Mouse (Mus musculus) layer of hippocampus, adult 9-11 months (tissue): Measurements from ENCODE around the gene Poc5.
A peak's percentile ranks its signal among the peaks of the same experiment; 100 is the strongest.

Experiments
- DNase-seq: peaks from one replicate; pipeline ENCODE4 v3.0.0; 2022

Gene Poc5

DNA sequence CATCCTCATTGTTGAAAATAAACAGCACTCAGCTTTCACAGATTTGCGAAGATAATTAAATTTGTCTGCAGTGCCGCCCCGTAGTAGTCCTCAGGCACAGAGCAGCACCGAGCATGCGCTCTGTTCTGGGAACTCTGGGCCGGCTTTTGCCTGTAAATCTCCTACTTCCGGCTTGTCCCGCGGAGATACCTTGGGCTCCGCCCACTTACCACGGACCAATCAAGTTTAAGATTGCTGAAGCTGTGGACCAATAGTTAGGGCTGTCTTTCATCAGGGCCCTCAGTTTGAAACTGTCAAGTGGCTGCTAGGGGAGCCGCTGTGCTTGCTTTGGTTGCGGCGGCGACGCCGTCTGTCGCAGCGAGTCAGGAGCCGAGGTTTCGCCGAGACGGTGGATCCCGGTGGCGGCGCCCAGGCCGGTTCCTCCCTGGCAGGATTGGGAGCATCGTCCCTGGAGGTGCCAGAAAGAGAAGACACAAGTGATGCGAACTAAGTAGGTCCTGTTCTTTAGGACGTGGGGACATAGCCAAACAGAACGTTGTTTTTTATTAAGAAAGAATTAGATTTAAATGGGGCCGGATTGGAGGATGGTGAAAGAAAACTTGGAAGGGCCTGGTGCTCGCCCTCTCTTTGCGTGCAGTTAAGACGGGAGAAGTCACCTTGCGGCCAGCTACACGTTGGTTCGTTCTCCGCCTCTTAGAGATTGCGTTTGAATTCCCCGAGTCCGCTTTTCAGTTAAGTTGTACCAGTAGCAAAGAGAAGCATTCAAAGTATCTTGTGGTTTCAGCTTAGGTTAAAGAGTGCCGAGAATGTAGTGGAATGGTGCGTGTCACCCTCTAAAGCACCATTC, at the start of gene Poc5:
Gene Poc5, plus strand, starts transcription at position 253 of the 847 bp plus-strand sequence.
- DNase-seq, result peak; percentile 98

DNA sequence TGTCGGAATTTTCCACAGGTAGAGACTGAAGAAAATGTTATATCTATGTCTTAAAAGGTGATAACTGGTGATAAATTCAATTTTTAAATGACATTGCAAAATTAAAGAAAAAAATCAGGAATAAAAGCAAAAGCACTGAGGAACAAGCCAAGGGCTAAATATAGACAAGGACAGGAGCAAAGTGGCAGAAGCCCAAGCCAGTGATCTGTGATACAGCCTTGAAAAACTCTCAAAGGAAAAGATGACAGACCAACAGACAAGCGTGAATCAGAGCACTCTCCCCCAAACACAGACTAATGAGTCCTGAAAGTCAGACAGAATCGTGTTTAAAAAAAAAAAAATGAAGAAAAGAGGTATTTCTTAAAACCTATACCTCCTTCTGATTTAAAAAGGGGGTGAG, 46.6 kb upstream of the Poc5 start:
- no peak for DNase-seq

DNA sequence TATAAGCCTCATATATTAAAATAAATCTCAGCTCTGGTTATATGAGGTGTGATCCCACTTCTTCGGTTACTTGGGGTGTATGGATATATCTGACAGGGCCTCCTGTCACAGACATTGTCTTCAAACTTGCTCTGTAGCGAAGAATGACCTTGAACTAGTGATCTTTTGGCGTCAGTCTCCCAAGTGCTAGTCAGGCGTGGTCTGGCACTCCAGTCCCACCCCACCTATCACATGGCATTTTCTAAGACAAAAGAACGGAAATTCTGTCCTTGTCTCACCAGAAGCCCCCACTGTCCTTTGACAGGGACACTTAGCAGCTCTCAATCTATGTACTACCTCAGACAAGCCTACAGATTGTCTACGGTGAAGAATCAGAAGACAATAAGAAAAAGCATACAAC, 43.3 kb upstream of the Poc5 start:
- DNase-seq, result no peak

DNA sequence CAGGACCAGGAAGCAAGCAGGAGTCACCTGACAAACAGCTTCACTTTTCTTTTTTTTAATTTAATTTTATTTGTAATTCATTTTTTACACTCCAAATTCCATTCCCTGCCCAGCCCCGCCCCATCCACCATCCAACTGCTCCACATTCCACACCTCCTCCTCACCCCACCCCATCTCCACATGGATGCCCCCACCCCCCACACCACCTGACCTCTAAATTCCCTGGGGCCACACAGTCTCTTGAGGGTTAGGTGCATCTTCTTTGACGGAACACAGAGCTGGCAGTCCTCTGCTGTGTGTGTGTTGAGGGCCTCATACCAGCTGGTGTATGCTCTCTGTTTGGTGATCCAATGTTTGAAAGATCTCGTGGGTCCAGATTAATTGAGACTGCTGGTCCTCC, 41.5 kb upstream of the Poc5 start:
- no peak for DNase-seq

DNA sequence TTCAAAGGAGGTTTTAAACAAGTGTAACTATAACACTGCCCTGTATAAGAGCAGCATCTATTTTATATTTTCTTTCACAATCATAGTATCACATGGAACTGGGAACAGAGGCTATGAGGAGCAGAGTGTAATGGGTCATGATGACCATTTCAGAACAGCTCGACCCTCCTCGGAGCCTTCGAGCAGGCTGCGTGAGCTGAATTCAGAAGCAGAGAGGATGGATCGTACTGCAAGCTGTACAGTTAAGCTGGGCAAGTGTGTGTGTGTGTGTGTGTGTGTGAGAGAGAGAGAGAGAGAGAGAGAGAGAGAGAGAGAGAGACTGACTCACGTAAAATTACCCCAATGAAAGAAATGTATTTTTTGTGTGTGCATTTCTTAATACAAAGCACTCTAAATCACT, 37.9 kb upstream of the Poc5 start:
- DNase-seq, result no peak

DNA sequence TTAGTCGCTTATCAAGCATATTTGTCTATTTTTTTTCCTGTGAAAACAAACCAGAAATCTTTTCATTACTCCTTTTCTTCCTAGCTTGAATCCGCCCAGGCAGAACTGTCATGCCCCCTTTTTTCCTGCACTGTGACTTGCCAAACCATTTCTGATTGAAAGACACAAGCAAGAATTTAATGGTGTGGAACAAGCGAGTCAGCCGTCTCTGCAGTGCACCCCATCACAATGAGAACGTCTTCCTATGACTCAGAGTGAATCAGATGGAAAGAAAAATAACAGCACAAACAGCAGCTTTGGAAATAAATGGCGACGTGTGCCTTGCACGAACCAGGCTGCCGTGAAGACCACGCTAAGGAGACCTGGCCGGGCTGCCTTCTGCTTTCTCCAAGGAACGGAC, 36.8 kb upstream of the Poc5 start:
- DNase-seq, result no peak

DNA sequence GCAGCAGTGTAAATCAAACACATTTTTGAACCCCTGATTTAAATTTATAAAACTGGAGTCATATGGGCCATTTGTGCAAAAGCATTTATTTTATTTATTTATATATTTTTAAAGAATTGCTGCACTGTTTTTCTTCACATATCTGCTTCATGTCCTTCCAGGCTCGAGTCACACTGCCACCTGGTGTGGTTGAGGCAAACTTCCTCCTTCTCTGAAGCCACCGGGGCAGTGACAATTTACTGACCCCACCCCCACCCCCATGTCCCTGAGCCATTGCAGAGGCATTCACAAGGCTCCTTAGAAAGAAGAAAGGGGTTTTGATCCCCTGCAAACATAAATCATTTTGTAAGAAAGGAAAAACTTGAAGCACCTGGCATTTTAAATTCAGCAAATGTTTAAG, 12.6 kb upstream of the Poc5 start:
- DNase-seq, result no peak

DNA sequence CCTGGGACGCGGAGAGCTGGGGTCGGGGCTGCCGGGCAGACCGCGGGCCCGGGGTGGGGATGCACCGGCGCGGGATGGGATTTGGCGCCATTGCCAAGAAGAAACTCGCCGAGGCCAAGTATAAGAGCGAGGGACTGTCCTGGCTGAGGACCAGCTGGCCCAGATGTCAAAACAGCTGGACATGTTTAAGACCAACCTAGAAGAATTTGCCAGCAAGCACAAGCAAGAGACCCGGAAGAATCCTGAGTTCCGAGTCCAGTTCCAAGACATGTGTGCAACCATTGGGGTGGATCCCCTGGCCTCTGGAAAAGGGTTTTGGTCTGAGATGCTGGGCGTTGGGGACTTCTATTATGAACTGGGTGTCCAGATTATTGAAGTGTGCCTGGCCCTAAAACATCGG, 11.2 kb upstream of the Poc5 start:
- DNase-seq, result no peak

DNA sequence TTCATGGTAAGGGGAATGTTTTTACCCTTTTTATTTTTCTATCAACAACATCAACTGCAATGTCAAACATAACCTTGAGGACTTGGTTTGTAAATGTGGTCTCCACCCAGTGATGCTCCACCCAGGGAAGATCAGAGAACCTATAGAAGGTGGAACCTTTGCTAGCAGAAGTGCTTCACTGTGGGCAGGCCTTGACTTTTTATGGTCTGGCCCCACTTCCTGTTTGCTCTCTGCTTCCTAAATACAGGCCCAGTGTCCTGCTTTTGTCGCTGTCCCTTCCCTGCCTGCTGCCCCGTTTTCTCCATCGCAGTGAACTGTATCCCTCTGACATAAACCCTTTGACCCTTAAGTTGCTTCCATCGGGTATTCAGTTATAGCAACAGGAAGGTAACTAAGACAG, 10.2 kb upstream of the Poc5 start:
- no peak for DNase-seq

DNA sequence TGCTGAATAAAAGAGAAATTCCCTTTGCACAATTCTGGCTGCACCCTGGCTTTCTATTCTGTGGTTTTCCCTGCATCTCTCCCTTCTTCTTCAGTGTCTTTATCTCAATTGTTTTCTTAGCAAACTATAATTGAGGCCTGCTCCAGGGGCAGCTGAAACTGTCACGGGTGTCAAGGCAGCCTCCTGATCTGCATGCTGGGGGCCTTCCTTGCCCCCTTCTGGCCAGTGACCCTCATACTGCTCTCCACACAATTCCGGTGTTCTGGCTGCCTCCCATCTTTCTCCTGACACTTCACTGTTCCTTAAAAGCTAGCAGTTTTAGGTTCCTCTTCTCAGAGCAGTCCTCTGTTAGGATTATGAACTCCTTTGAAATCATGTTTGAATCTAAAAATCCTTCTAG, 1.2 kb downstream of the Poc5 start:
- DNase-seq, result no peak

DNA sequence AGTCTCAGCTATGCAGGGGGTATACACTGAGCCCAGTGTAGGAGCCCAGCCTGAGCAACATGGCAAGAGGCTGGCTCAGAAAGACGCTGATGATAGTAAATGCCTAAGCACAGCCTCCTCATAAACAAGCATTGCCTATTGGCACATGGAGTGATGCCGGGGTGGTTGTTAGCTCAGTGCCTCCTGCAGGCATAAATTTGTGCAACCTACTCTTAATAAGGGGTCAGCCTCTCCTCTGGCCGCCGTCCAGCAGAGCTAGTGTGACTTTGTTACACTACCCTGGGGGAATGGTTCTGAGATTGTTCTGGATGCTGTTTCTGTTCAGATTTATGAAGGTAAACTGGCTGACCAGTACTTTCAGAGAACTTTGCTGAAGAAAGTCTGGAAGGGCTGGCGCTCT, 13.2 kb downstream of the Poc5 start:
- DNase-seq, result no peak

DNA sequence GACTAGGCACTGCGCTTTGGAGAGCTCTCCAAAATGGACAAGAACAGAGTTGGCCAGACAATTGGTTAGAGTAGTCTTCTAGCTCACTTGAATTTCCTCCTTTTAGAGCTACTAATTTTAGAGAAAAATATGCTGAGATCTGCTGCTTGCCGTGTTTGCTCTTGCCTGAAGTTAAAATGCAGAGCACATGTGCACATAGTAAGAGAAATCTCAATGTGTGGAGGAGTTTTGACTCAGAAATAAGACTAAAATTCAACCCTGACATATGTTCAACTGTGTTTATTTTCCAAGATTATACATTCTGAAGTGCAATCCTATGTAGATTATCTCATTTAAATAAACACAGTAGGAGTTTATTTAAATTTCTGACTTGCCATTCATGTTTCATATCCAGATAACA, 17.4 kb downstream of the Poc5 start:
- DNase-seq, result no peak

DNA sequence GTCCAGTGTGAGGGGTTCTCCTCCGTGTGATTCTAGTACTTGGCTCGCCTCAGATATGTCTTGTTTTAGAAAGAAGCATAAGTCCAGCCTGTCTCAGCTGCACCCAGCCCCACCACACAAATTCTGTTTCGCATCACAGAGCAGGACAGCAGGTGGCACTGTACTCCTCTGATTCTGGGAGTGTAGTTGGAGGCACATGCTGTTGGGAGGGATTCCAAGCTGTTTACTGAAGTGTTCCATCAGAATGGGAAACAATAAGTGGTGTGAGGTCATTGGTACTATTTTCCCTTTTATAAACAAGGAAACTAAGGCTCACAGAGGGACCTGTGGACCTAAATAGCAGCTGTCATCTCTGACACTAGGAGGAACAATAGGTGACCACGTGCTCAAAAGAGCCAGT, 18.9 kb downstream of the Poc5 start:
- DNase-seq, result peak; percentile 48

DNA sequence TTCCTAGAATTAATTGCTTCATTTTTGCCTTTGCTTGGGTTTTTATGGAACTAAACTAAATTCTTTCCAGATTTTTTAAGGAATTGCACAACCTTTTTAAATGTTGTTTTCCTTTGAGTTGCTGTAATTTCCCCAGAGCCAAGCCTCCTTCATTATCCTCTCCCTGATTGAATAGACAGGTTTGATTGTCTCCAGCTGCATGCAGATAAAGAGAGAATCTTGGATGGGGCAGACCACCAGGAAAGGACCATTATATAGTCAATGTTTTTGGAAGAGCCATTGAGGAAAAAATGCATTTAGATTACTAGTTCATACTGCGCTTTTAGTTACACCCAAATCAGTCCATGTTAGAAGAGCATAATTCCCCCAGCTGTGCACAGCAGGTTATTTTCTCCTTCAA, 20.7 kb downstream of the Poc5 start:
- DNase-seq, result no peak

DNA sequence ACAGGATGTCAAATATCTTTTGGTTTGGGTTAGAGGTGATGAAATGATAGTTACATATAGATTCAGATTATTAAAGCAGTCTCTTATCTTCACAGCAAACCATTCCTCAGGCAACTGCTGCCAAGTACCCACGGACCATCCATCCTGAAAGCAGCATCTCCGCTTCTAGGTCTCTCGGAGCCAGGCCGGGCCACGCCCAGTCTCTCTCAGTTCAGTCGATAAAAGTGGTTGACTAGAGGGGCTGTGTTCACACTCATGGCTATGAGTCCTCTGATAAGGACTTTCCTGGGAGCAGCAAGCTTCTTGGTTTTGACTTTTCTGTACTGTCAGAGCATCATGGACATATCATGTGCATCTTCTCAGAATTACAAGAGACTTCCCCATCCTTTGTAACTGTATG, 26.3 kb downstream of the Poc5 start:
- DNase-seq, result no peak

DNA sequence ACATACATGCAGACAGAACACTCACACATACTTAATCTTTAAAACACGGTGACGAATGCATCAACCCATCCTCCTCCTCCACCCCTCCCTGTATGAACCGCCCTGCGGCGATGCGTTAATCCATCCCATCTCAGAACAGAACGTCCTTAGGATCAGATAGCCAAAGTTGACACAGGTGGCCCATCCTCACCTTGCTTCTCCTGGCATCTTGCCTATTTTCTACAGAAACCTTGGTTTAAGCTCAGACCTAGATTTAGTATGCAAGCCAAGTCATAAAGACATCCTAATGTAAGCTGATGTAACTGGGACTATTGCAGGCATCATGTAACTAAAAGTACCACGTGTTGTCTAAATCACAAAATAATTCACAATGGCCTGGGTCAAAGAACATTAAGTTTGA, 28.3 kb downstream of the Poc5 start:
- DNase-seq, result no peak

DNA sequence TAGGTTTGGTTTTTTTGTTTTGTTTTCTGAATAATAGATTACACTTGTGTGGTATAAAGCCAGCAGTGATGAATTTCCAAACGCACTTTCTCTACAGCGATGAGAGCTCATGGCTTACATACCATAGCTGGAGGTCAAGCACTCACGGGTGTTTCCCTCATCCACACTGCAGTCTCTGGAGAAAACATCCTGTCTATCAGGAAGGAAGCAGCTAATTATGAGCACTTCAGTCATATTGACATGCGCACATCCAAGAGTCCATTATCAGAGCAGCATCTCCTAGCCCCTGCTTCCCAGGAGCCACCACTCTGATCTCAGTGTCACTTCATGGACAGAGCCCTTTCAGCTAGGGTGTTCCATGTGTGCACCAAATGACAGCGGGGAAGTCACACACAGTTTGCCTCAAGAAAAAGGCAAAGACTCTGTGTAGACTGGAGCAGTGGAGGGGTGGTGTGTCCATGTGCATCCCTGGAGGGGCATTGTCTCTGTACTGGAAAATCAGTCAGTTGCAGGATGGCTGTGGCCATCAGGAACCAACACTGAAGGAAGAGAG, 29.2 kb downstream of the Poc5 start:
- no peak for DNase-seq

DNA sequence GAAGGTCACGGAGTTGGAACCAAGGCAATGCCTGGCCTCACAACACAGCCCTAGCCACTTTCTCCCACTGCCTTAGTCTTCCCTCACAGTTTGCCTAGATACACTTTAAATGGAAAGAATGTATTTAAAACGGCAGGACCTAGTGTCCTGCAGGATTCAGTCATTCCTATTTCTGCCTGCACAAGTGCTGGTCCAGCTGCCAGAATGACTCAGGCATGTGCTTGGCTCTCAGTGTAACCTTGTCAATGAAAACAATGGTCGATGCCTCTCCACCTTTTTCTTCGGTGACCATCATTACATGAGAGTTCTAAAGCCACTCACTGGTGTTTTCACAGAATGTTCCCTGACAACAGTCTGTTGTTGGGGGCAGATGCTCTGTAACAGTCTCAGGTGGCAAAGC, 30.4 kb downstream of the Poc5 start:
- DNase-seq, result no peak

DNA sequence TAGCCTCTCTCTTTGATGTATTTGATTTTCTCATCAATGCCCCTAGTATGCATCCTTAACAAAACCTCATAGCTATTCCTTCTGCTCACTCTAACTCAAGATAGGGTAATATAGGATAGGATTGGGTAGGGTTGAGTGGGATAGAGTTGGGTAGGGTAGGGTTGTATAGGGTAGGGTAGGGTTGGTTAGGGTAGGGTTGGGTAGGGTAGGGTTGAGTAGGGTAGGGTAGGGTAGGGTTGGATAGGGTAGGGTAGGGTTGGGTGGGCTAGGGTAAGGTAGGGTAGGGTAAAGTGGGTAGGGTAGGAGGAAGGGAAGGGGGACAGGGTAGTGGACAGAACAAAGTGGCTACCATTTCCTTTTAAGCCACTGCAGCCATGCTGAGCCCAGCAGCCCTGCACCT, 33.1 kb downstream of the Poc5 start:
- no peak for DNase-seq

DNA sequence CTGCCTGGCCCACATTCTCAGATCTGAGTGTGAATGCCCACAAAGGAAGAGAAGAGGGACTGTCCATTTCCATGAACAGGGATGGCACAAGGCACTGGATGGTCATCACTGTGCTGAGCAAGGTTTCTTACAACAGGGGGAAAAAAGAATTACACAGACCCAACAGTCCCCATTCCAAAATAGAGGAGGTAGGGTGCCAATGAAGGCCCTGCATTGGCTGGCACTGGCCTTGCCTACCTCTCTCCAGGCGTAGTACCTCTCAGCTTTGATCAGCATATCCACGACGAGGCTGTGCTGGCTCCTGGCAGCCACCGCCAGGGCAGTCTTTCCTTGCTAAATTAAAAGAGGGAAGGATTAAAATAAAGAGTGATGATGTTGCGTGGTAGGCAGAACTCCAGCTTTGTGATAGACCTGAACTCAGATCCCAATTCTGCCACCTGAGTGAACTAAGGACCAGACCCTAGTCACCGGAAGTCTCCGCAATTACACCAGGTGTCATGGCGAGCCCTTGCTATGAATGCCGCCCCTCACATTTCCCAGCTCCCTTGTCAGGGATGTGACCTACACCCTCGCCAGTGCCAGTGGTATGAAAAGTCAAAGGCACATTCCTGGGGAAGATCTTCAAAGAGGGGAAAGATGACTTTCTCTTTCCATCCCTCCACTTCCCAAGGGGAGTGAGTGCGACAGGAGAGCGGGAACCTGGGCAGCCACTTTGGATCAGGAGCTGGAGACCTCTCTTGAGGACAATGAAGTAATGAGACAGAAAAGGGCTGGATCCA, 36.6 kb downstream of the Poc5 start:
- no peak for DNase-seq

DNA sequence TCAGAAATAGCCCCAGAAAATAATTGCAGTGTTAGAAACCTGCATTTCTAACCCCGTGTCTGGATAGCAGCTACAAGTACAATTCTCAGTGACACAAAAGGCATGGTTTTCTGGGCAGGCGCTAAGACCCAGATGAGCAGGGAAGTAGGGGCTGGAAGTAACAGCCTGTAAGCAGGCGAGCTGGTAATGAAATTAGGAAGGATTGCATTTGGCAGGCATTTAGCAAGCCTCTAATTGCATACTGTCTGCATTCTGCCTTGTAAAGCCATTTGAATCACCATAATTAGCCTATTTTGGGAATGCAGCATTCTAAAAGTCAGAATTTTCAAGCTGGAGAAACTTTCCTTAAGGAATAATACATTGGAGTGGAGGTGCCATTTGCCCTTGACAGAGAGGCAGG, 38.0 kb downstream of the Poc5 start:
- peak; percentile 57 for DNase-seq

DNA sequence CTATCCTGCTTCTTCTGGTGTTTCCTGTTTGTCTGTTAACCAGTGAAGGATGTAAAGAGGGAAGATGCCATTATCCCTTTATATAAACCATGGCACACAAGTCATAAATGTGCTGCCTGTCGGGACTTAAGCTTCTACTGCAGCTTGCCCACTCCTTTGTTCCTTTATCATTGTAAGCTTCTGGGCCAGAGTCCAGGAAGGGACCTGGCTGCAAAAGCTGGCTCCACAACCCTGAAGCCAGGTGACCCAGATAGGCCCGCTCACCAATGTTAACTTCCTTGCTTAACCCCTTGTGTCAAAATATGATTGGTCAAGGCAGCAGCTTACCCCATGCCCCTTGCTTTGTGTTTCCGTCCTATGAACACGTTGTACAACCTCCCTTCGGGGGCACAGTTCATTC, 40.4 kb downstream of the Poc5 start:
- no peak for DNase-seq

DNA sequence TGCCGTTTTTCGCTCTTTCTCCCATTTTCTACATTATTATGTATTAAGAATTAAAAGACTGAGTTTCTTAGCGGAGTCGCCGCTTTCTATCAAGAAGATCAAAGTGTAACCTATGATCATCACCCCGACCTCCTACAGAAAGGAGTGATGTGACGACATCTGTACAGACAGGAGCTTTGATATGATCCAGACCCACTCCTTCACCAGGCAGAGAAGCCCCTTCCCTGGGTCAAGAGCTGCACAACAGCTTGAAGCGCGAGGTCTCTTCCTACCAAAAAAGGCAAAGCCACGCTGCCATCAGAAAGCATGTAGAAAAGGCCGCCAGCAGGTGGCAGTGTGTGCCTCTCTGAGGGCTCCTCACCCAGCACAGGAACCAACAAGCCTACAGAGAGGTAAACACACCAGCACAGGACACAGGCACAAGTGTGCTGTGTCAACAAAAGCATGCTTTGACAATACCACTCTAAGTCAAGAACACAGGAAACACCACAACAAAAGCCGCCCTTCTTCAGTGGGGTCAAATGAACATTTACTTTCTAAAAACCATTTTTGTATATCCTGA, 43.6 kb downstream of the Poc5 start:
- DNase-seq, result peak; percentile 75

DNA sequence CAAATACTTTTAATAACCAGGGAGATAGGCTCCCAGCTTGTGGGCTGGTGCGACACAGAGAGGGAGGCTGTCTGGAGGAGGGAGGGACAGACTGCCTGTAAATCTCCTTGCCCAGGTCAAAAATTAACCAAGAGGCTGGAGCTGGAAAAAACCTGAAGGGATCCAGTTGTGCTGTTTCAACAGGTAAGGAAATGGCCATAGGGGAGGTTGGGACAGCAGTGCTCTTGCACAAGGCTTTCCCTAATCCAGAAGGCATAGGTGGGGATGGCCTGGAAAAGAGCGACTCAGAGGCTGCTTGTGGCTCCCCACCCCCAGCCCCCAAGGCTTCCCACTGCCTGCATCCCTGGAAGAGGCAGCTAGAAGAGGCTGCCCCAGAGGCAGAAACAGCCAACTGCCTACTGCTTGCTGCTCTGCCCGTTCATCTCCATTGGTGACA, 44.3 kb downstream of the Poc5 start:
- no peak for DNase-seq
